Mouse (Mus musculus) forebrain, embryonic 12.5 days (tissue): ENCODE results near the gene Ankrd24. TPM values are rescaled to one million over a fixed set of nuclear protein-coding genes. Genes with fewer than 3 reads are reported as not detected.

ENCODE experiments used
- ATAC-seq: fragments of 200-750 bp; cut with Nextera tagmentation; 2 replicates; pipeline ENCODE4 v1.8.0; 2017; ENCODE audit warnings: moderate TSS enrichment; ENCODE audit not compliant: low FRiP score
- H3K27ac ChIP-seq: fragments of 300-500 bp; sonication (generic); 2 replicates; pipeline ENCODE4 v1.5.1; 2016; ENCODE audit warnings: mild to moderate bottlenecking
- H3K27me3 ChIP-seq: fragments of 300-500 bp; sonication (generic); 2 replicates; pipeline ENCODE4 v1.6.1; 2016; ENCODE audit warnings: mild to moderate bottlenecking
- H3K36me3 ChIP-seq: fragments of 300-500 bp; sonication (generic); replicated peaks from 2 replicates; pipeline ENCODE4 v1.6.1; 2016; ENCODE audit warnings: mild to moderate bottlenecking
- H3K4me1 ChIP-seq: fragments of 300-500 bp; sonication (generic); 2 replicates; pipeline ENCODE4 v1.6.1; 2016
- H3K4me2 ChIP-seq: fragments of 300-500 bp; sonication (generic); 2 replicates; pipeline ENCODE4 v1.6.1; 2016; ENCODE audit warnings: mild to moderate bottlenecking, moderate library complexity
- H3K4me3 ChIP-seq: fragments of 300-500 bp; sonication (generic); replicated peaks from 2 replicates; pipeline ENCODE4 v1.5.1; 2016; ENCODE audit warnings: mild to moderate bottlenecking
- H3K9ac ChIP-seq: fragments of 300-500 bp; sonication (generic); 2 replicates; pipeline ENCODE4 v1.6.1; 2016; ENCODE audit warnings: mild to moderate bottlenecking
- H3K9me3 ChIP-seq: fragments of 300-500 bp; sonication (generic); 2 replicates; pipeline ENCODE4 v1.6.1; 2016
- WGBS: fragments of 180-500 bp; shearing (Covaris S2); methylation state at CpG from one replicate; pipeline ENCODE4 v1.1.7; 2016; 5-methylcytosine and 5-hydroxymethylcytosine counted together
- polyA plus RNA-seq: library from polyadenylated mRNA; unstranded; fragments of >200 nt; fragmentation: Nextera tagmentation; extraction: Ambion mirVana; gene quantifications from 2 replicates; pipeline ENCODE4 v1.2.1, GENCODE M21; 2016

Ankrd24 gene
- polyA plus RNA-seq, 1 experiment from 2014 or later = 7.4 TPM

DNA sequence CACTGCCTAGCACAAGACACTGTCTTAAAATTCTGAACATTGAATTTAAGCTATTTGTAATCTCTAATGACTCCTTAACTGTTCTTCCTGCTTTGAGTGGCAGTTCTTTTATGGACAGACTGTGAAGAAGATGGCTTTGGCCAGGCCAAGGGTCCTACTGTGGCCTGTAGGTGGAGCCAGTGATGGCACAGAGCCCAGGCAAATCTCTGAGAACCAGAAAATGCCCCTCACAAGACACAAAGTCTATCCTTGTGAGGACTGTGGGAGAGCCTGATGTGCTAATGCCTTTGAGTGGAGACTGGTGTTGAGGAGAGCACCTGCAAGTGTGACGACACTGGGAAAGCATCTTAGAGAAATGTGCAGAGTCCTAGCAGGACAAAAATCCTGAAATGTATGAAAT lies 20.0 kb upstream of the Ankrd24 start:
- H3K27me3 ChIP-seq = peaks cover 7% of the 10 kb centered on the region
- peaks cover 17% of the 10 kb centered on the region for H3K4me1 ChIP-seq
- H3K9ac ChIP-seq = no peak overlapping the region
- H3K4me2 ChIP-seq = no peak overlapping the region
- no peak for ATAC-seq
- H3K36me3 ChIP-seq = peaks cover 9% of the 10 kb centered on the region
- no peak overlapping the region for H3K27ac ChIP-seq
- no peaks in the 10 kb centered on the region for H3K9me3 ChIP-seq
- no peak overlapping the region for H3K4me3 ChIP-seq
- WGBS = 79% methylated on average over 1 of the region's 1 CpGs

GRCm38 (mm10) chr10:81612779-81613178 lies 15.6 kb upstream of the Ankrd24 start:
- no peak overlapping the region for H3K9ac ChIP-seq
- H3K27me3 ChIP-seq = peaks cover 7% of the 10 kb centered on the region
- H3K9me3 ChIP-seq = no peaks in the 10 kb centered on the region
- no peak overlapping the region for H3K4me3 ChIP-seq
- WGBS = 70% methylated on average over 3 of the region's 3 CpGs
- H3K4me1 ChIP-seq = no peaks in the 10 kb centered on the region
- H3K27ac ChIP-seq = no peak overlapping the region
- no peak overlapping the region for H3K4me2 ChIP-seq
- peaks cover 9% of the 10 kb centered on the region for H3K36me3 ChIP-seq
- ATAC-seq = no peak

GRCm38 (mm10) chr10:81615486-81615885 lies 12.9 kb upstream of the Ankrd24 start:
- no peaks in the 10 kb centered on the region; the same call in 1 of the 2 replicates for H3K9me3 ChIP-seq
- no peak overlapping the region for H3K9ac ChIP-seq
- H3K36me3 ChIP-seq = peaks cover 4% of the 10 kb centered on the region; the same call in 1 of the 2 replicates
- H3K27ac ChIP-seq = no peak overlapping the region
- H3K4me1 ChIP-seq = no peaks in the 10 kb centered on the region
- H3K4me3 ChIP-seq = no peak overlapping the region
- no peak for ATAC-seq
- no peak overlapping the region for H3K4me2 ChIP-seq
- H3K27me3 ChIP-seq = peaks cover 7% of the 10 kb centered on the region
- 68% methylated on average over 6 of the region's 6 CpGs for WGBS

DNA sequence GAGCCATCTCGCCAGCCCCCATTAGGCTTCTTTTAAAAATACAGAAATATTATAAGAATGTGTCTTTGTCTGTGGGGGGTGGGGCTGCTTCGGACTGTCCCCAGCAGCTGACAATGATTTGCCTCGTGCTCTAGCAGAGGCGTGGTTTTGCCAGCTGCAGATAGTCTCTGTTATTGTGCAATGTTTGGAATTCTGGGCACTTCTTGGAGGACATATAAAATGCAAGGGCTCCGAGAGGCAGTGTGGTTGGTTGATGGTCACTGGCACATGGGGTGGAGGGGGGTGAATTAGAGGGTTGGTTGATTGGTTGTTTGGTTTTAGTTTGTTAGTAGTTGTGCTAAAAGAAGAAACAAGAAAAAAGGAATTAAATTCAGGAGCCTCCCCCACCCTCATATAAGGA lies 8.4 kb upstream of the Ankrd24 start:
- H3K36me3 ChIP-seq = peaks cover 42% of the 10 kb centered on the region
- no peaks in the 10 kb centered on the region; the same call in 1 of the 2 replicates for H3K9me3 ChIP-seq
- no peak overlapping the region for H3K4me2 ChIP-seq
- H3K9ac ChIP-seq = no peak overlapping the region
- ATAC-seq = no peak
- no peak overlapping the region for H3K27ac ChIP-seq
- no peak overlapping the region for H3K4me3 ChIP-seq
- H3K4me1 ChIP-seq = no peaks in the 10 kb centered on the region
- WGBS = 83% methylated on average over 5 of the region's 5 CpGs
- no peaks in the 10 kb centered on the region for H3K27me3 ChIP-seq

DNA sequence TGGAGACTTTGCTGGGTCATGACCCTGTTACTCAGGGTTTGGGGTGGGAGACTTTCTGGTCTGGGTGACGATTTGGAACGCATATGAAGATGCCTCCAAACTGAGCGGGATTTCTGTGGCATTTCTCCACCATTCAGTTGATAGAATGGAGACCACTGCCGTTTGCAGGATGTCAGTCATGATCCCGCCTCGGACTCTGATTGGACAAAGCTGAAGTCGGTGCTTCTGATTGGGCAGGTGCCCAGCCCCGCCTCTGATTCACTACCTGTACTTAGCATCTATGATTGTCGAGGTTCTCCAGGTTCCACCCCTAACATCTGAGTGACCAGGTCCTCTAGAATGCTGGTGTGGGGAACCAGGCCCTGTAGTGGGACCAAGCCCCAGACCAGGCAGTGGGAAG lies 7.6 kb upstream of the Ankrd24 start:
- ATAC-seq = no peak
- H3K9ac ChIP-seq = no peak overlapping the region
- WGBS = 61% methylated on average over 9 of the region's 9 CpGs
- no peak overlapping the region for H3K27ac ChIP-seq
- peaks cover 50% of the 10 kb centered on the region for H3K36me3 ChIP-seq
- no peaks in the 10 kb centered on the region for H3K27me3 ChIP-seq
- 0 out of 2 replicates have a peak, but pooled peaks cover under 1% of the 10 kb centered on the region for H3K4me1 ChIP-seq
- H3K4me3 ChIP-seq = no peak overlapping the region
- H3K4me2 ChIP-seq = no peak overlapping the region
- no peaks in the 10 kb centered on the region; the same call in 1 of the 2 replicates for H3K9me3 ChIP-seq

- H3K36me3 ChIP-seq = peaks cover 53% of the 10 kb centered on the region
- H3K27me3 ChIP-seq = no peaks in the 10 kb centered on the region
- H3K27ac ChIP-seq = no peak overlapping the region
- ATAC-seq = no peak
- H3K4me3 ChIP-seq = no peak overlapping the region
- WGBS = 57% methylated on average over 8 of the region's 8 CpGs
- H3K4me1 ChIP-seq = peaks cover 20% of the 10 kb centered on the region
- H3K9me3 ChIP-seq = no peaks in the 10 kb centered on the region; the same call in 1 of the 2 replicates
- H3K9ac ChIP-seq = no peak overlapping the region
- no peak overlapping the region for H3K4me2 ChIP-seq
These were observed 4.9 kb upstream of the Ankrd24 start for GRCm38 (mm10) chr10:81623441-81623840.

GRCm38 (mm10) chr10:81626101-81626993 lies 2.0 kb upstream of the Ankrd24 start:
- no peaks in the 10 kb centered on the region for H3K9me3 ChIP-seq
- peak; percentile 12; the same call in 1 of the 2 replicates for ATAC-seq
- peaks cover 44% of the 10 kb centered on the region for H3K36me3 ChIP-seq
- peak overlapping the region; percentile 68 for H3K9ac ChIP-seq
- peaks cover 20% of the 10 kb centered on the region for H3K4me1 ChIP-seq
- peaks cover 5% of the 10 kb centered on the region; the same call in 1 of the 2 replicates for H3K27me3 ChIP-seq
- H3K4me3 ChIP-seq = peak overlapping the region; percentile 61
- H3K4me2 ChIP-seq = peak overlapping the region; percentile 77
- H3K27ac ChIP-seq = peak overlapping the region; percentile 85; the same call in 1 of the 2 replicates
- 90% methylated on average over 22 of the region's 22 CpGs for WGBS

DNA sequence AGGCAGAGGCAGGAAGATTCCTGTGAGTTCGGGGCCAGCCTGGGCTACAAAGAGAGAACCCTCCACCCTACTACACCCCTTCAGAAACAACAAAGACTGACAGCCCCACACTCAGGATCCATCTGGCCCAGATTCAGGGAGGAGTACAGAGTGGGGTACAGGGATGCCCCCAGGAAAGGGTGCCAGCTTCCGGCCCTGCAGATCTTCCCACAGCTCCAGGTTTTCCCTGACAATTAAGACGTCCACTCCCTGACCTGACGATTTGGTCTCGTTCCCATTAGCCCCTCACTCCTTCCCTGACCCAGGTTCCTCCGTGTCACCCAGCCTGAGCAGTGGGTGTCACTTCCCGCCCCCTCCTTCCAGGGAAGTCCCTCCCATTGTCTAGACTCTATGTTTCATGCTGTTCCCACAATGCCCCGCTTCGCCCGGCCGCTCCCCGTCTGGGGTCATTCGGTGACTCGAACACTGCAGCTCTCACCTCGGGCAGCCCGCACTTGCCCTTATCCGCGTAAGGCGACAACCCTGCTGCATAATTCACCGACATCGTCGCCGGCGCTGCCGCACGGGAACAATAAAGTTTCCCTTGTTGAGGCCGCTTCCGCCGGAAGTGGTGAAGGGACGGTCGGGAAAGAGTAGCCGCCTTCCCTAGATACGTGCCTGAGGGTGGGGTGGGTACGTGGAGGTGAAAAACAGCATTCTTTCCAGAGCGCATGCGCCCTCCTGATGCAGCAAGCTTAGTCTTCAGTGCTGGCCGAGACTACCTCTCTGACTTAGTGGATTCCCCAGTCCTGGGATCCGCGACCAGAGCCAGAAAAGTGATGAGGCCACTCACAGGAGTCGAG lies 1.1 kb upstream of the Ankrd24 start, which contains the start of gene Sirt6:
Gene Sirt6 (minus strand): TSS at position 804 of the 842 bp plus-strand sequence.
- peaks cover 37% of the 10 kb centered on the region for H3K36me3 ChIP-seq
- peak within 1 kb of the TSS; percentile 85 for H3K27ac ChIP-seq
- peak; percentile 92 for ATAC-seq
- no peaks in the 10 kb centered on the region for H3K9me3 ChIP-seq
- peak within 1 kb of the TSS; percentile 68 for H3K9ac ChIP-seq
- H3K4me2 ChIP-seq = peak within 1 kb of the TSS; percentile 77
- WGBS = 6% methylated on average over 40 of the region's 40 CpGs
- peaks cover 5% of the 10 kb centered on the region; the same call in 1 of the 2 replicates for H3K27me3 ChIP-seq
- H3K4me1 ChIP-seq = peaks cover 20% of the 10 kb centered on the region
- peak within 1 kb of the TSS; percentile 61 for H3K4me3 ChIP-seq

- peaks cover 20% of the 10 kb centered on the region for H3K4me1 ChIP-seq
These were observed 512 bp upstream of the Ankrd24 start for GRCm38 (mm10) chr10:81627836-81628220.

DNA sequence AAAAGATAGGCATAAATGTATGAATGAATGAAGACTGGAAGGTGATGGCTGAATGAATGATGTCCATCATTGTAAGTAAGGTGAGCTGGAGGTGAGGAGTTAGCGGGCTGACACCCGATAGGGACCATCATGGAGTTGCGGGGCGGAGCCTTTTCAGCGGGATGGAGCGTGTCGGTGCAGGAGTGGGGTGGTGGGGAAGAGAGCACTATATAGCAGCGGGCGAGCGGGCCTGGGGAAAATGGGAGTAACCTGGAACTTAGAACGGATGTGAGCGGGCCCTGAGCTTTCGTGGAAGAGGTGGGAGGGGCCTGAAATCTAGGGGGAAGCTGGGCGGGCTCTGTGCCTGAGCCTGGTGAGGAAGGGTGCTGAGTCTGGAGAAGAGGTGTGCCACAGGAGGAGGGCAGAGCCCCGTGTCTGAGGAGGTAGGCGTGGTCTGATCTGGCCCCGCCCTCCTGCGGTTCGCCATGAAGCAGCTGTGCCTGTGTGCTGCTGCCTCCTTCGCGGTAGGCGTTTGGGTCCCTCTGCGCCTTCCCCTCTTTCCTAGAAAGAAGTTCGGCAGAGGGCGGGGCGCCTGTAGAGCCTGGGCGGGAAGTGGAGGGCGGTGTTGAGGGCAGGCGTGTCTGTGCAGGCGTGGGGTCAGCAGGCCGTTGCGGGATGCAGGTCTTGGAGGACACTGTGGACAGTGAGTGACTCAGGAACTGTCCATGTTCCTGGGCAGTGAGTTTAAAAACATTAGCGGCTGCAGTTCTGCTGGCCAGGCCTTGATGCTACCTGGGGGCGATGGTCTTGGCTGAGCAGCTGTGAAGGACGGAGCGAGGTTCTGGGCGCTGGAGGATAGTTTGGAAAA lies 5.1 kb downstream of the Ankrd24 start:
- ATAC-seq = peak; percentile 93
- Histone ChIP-seq H3K27ac (peak overlapping the region; percentile 15), H3K27me3 (peaks cover 19% of the 10 kb centered on the region; the same call in 1 of the 2 replicates), H3K4me3 (peak overlapping the region; percentile 42), H3K36me3 (no peaks in the 10 kb centered on the region), H3K4me2 (peak overlapping the region; percentile 69), H3K4me1 (peaks cover 13% of the 10 kb centered on the region), H3K9me3 (no peaks in the 10 kb centered on the region), H3K9ac (peak overlapping the region; percentile 50)
- 4% methylated on average over 36 of the region's 37 CpGs for WGBS

More at GRCm38 (mm10) chr10:81627836-81628220, 512 bp upstream of the Ankrd24 start:
- ATAC-seq = peak; percentile 36; the same call in 1 of the 2 replicates
- Histone ChIP-seq H3K36me3 (peaks cover 31% of the 10 kb centered on the region), H3K27me3 (peaks cover 5% of the 10 kb centered on the region; the same call in 1 of the 2 replicates), H3K9me3 (no peaks in the 10 kb centered on the region), H3K4me2 (peak overlapping the region; percentile 77), H3K27ac (peak overlapping the region; percentile 85), H3K4me3 (peak overlapping the region; percentile 61), H3K9ac (peak overlapping the region; percentile 68)
- WGBS = 61% methylated on average over 7 of the region's 7 CpGs

DNA sequence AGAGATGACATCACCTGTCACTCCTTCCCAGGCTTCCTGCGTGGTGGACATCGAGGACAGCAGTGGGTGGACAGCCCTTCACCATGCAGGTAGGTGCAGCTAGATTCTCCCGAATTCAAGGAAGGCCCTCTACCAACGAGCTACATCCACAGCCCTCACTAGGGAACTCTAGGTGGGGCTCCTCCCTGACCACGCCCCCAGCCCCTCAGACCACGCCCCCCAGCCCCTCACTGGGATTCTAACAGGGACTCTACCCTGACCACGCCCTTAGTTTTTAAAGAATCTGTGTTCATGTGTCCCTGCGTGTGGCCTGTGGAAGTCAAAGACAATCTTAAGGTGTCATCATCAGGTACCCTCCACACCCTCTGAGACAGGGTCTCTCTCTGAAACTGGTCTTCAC lies 8.0 kb downstream of the Ankrd24 start:
- 26% methylated on average over 8 of the region's 8 CpGs for WGBS
- H3K9me3 ChIP-seq = no peaks in the 10 kb centered on the region
- no peak for ATAC-seq

More for the DNA sequence above, 8.0 kb downstream of the Ankrd24 start:
- H3K27me3 ChIP-seq = peaks cover 14% of the 10 kb centered on the region; the same call in 1 of the 2 replicates
- peaks cover 18% of the 10 kb centered on the region for H3K4me1 ChIP-seq
- no peak overlapping the region for H3K9ac ChIP-seq
- H3K4me2 ChIP-seq = no peak overlapping the region
- H3K4me3 ChIP-seq = no peak overlapping the region
- H3K27ac ChIP-seq = no peak overlapping the region
- H3K36me3 ChIP-seq = no peaks in the 10 kb centered on the region
